Mouse (Mus musculus): ENCODE data around the gene Pcsk1n. TPM values are rescaled to one million over a fixed set of nuclear protein-coding genes. Genes with fewer than 3 reads are reported as not detected.
"Not testable (repeated sequence)": the region's sequence is repeated elsewhere in the genome, so short reads cannot be mapped to it uniquely, and the experiment has no call there.

The Pcsk1n gene
- under 1 TPM in 1 of 2 experiments, not detected in 1; 0.14 TPM for total RNA-seq (2021)
- long read RNA-seq, experiment 1, partial matches to known transcripts: 0 of 1 reads
- long read RNA-seq, experiment 1, other reads (novel, unspliced or antisense): 1 of 1 reads
- long read RNA-seq, experiment 2: 0 reads

- intact Hi-C loops (cut with DNase I; ENCODE audit: low total_unique reads): loop anchor here (5.0 kb wide), 1 partner anchor 98 kb away; the partner anchor contains the start of gene Glod5
- DNase-seq: no peak
Measured at GRCm38 (mm10) chrX:7919601-7920383, at the start of gene Pcsk1n. TSS of gene Pcsk1n (plus strand) at chrX:7919822.

GRCm38 (mm10) chrX:7869826-7870225 lies 49.8 kb upstream of the Pcsk1n start:
- DNase-seq: no peak
- intact Hi-C loops (cut with DNase I; ENCODE audit: low total_unique reads): loop anchor here (2.0 kb wide), 1 partner anchor 17 kb away; no protein-coding TSS in a partner anchor

GRCm38 (mm10) chrX:7878007-7878419 lies 41.6 kb upstream of the Pcsk1n start, which contains the start of gene Pim2:
TSS of gene Pim2 (plus strand) at chrX:7878262.
- intact Hi-C loops (cut with DNase I; ENCODE audit: low total_unique reads): no loop called here
- DNase-seq: peak; percentile 57

- no peak for DNase-seq
- intact Hi-C loops (cut with DNase I; ENCODE audit: low total_unique reads): no loop called here
Measured at GRCm38 (mm10) chrX:7878495-7878894, 41.1 kb upstream of the Pcsk1n start.

- intact Hi-C loops (cut with DNase I; ENCODE audit: low total_unique reads): no loop called here
- peak; percentile 48 for DNase-seq
Measured at GRCm38 (mm10) chrX:7879819-7880218, 39.8 kb upstream of the Pcsk1n start.

GRCm38 (mm10) chrX:7883841-7884567 lies 35.6 kb upstream of the Pcsk1n start, which contains the start of gene Slc35a2:
TSS of gene Slc35a2 (plus strand) at chrX:7884028.
- intact Hi-C loops (cut with DNase I; ENCODE audit: low total_unique reads): no loop called here
- DNase-seq: peak; percentile 86

GRCm38 (mm10) chrX:7898211-7898610 lies 21.4 kb upstream of the Pcsk1n start:
- no peak for DNase-seq
- intact Hi-C loops (cut with DNase I; ENCODE audit: low total_unique reads): no loop called here

GRCm38 (mm10) chrX:7898880-7899874 lies 20.4 kb upstream of the Pcsk1n start, which contains the start of the genes Pqbp1 and Timm17b:
TSS of gene Pqbp1 (minus strand) at chrX:7899269.
TSS of gene Timm17b (plus strand) at chrX:7899357.
- intact Hi-C loops (cut with DNase I; ENCODE audit: low total_unique reads): no loop called here
- peak; percentile 87 for DNase-seq

GRCm38 (mm10) chrX:7904441-7904840 lies 15.2 kb upstream of the Pcsk1n start:
- no peak for DNase-seq
- intact Hi-C loops (cut with DNase I; ENCODE audit: low total_unique reads): no loop called here

- intact Hi-C loops (cut with DNase I; ENCODE audit: low total_unique reads): no loop called here
- DNase-seq: no peak
Measured at GRCm38 (mm10) chrX:7907735-7908134, 11.9 kb upstream of the Pcsk1n start, which contains the start of gene Gm10491. TSS of gene Gm10491 (minus strand) at chrX:7907835.

- intact Hi-C loops (cut with DNase I; ENCODE audit: low total_unique reads); DNase-seq: not testable (repeated sequence)
Measured at GRCm38 (mm10) chrX:7909242-7909641, 10.4 kb upstream of the Pcsk1n start, which contains the start of gene Gm10490. TSS of gene Gm10490 (plus strand) at chrX:7909542.

GRCm38 (mm10) chrX:7910473-7910872 lies 9.1 kb upstream of the Pcsk1n start:
- DNase-seq: no peak
- intact Hi-C loops (cut with DNase I; ENCODE audit: low total_unique reads): no loop called here

- intact Hi-C loops (cut with DNase I; ENCODE audit: low total_unique reads): loop anchor here (5.0 kb wide), 1 partner anchor 102 kb away; the partner anchor contains the start of gene Glod5
- not testable (repeated sequence) for DNase-seq
Measured at GRCm38 (mm10) chrX:7915669-7916068, 4.0 kb upstream of the Pcsk1n start.

GRCm38 (mm10) chrX:7917960-7918359 lies 1.7 kb upstream of the Pcsk1n start:
- intact Hi-C loops (cut with DNase I; ENCODE audit: low total_unique reads): loop anchor here (5.0 kb wide), 1 partner anchor 99 kb away; the partner anchor contains the start of gene Glod5
- DNase-seq: not testable (repeated sequence)

- no peak for DNase-seq
- intact Hi-C loops (cut with DNase I; ENCODE audit: low total_unique reads): no loop called here
Measured at GRCm38 (mm10) chrX:7922032-7922431, 2.4 kb downstream of the Pcsk1n start.

- DNase-seq: no peak
- intact Hi-C loops (cut with DNase I; ENCODE audit: low total_unique reads): no loop called here
Measured at GRCm38 (mm10) chrX:7926266-7926665, 6.6 kb downstream of the Pcsk1n start.

- DNase-seq: no peak
- intact Hi-C loops (cut with DNase I; ENCODE audit: low total_unique reads): no loop called here
Measured at GRCm38 (mm10) chrX:7927116-7927515, 7.5 kb downstream of the Pcsk1n start.

GRCm38 (mm10) chrX:7928270-7928790 lies 8.7 kb downstream of the Pcsk1n start, which contains the start of gene Eras:
TSS of gene Eras (minus strand) at chrX:7928607.
- intact Hi-C loops (cut with DNase I; ENCODE audit: low total_unique reads): no loop called here
- DNase-seq: no peak
